Mouse (Mus musculus): ENCODE data around the gene Gm13030.

DNA sequence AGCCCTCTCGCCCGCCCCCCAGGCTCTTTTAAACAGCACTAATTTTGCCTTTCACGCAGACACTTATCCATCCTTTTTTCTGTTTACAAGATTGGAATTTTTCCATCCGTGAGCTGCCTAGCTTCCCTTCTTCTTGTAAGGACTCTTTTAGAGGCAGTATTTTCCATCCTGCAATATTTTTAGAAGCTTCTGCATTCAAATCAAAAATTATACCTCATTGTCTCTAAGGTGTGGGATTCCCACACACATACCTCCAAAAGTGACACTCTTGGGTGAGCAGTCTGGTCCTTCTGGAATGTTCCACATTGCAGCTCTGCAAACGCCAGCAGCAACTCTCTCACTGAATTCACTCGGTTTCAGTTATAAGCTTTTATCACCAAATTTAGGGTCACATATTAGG is 20.8 kb downstream of the Gm13030 start:
- TF ChIP-seq RCOR1 (IDR thresholded peaks at IDR 0.05; ENCODE audit: low read depth, low read length) (no peak), USF1 (IDR thresholded peaks at IDR 0.05; ENCODE audit: low read depth, low read length) (no peak), RAD21 (IDR thresholded peaks at IDR 0.05; ENCODE audit: low read depth, low read length) (no peak), BHLHE40 (IDR thresholded peaks at IDR 0.05; ENCODE audit: borderline replicate concordance, low read depth, low read length) (no peak), CTCF (IDR thresholded peaks at IDR 0.05 in 2 of 3, conservative IDR thresholded peaks at IDR 0.05 in 1 of 3; ENCODE audit: control insufficient read depth in 1 of 3, insufficient read depth in 1 of 3, low read depth in 2 of 3, low read length in 3 of 3, poor library complexity in 1 of 3, severe bottlenecking in 1 of 3) (no peak), CHD2 (IDR thresholded peaks at IDR 0.05; ENCODE audit: low read length) (no peak), NRF1 (IDR thresholded peaks at IDR 0.05; ENCODE audit: insufficient read depth, low read depth, low read length, poor library complexity, severe bottlenecking) (no peak), MAX (IDR thresholded peaks at IDR 0.05; ENCODE audit: low read length) (no peak), ZC3H11A (IDR thresholded peaks at IDR 0.05; ENCODE audit: low read depth, low read length) (no peak)
